Mouse (Mus musculus) heart, embryonic 15.5 days (tissue): ENCODE measurements around the gene Ick. TPM values are rescaled to one million over a fixed set of nuclear protein-coding genes. Genes with fewer than 3 reads are reported as not detected.
"Not testable (repeated sequence)": the region's sequence is repeated elsewhere in the genome, so short reads cannot be mapped to it uniquely, and the experiment has no call there.

Source experiments
- ATAC-seq: fragments of 200-750 bp; cut with Nextera tagmentation; replicated peaks from 2 replicates; pipeline ENCODE4 v1.8.0; 2017; ENCODE audit warnings: low read depth, moderate TSS enrichment; ENCODE audit not compliant: insufficient number of reproducible peaks, insufficient read depth, low FRiP score
- H3K27ac ChIP-seq: fragments of 300-500 bp; sonication (generic); 2 replicates; pipeline ENCODE4 v1.5.1; 2015; ENCODE audit warnings: mild to moderate bottlenecking, inconsistent platforms
- H3K27me3 ChIP-seq: fragments of 300-500 bp; sonication (generic); 2 replicates; pipeline ENCODE4 v1.6.1; 2015; ENCODE audit warnings: inconsistent platforms
- H3K36me3 ChIP-seq: fragments of 300-500 bp; sonication (generic); 2 replicates; pipeline ENCODE4 v1.6.1; 2015; ENCODE audit warnings: mild to moderate bottlenecking, inconsistent platforms
- H3K4me1 ChIP-seq: fragments of 300-500 bp; sonication (generic); replicated peaks from 2 replicates; pipeline ENCODE4 v1.6.1; 2015; ENCODE audit warnings: inconsistent platforms
- H3K4me2 ChIP-seq: fragments of 300-500 bp; sonication (generic); 2 replicates; pipeline ENCODE4 v1.6.1; 2015; ENCODE audit warnings: inconsistent platforms, mild to moderate bottlenecking, moderate library complexity
- H3K4me3 ChIP-seq: fragments of 300-500 bp; sonication (generic); 2 replicates; pipeline ENCODE4 v1.5.1; 2015; ENCODE audit warnings: mild to moderate bottlenecking, inconsistent platforms
- H3K9ac ChIP-seq: fragments of 300-500 bp; sonication (generic); 2 replicates; pipeline ENCODE4 v1.6.1; 2015; ENCODE audit warnings: mild to moderate bottlenecking, inconsistent platforms
- H3K9me3 ChIP-seq: fragments of 300-500 bp; sonication (generic); replicated peaks from 2 replicates; pipeline ENCODE4 v1.6.1; 2016; ENCODE audit warnings: inconsistent platforms
- whole genome bisulfite sequencing: fragments of 180-500 bp; shearing (Covaris S2); methylation state at CpG from one replicate; pipeline ENCODE4 v1.1.7; 2015; ENCODE audit warnings: mixed read lengths; 5-methylcytosine and 5-hydroxymethylcytosine counted together
- polyA plus RNA-seq: library from polyadenylated mRNA; unstranded; fragments of >200 nt; fragmentation: Nextera tagmentation; extraction: Ambion mirVana; gene quantifications from 2 replicates; pipeline ENCODE4 v1.2.1, GENCODE M21; 2015

The Ick gene
- polyA plus RNA-seq, 1 experiment from 2014 or later: 13.4 TPM

- peaks cover 13% of the 10 kb centered on the region for H3K4me1 ChIP-seq
- not testable (repeated sequence) for H3K9ac ChIP-seq, H3K9me3 ChIP-seq, ATAC-seq, H3K27me3 ChIP-seq, H3K4me2 ChIP-seq, H3K27ac ChIP-seq, H3K4me3 ChIP-seq
- peaks cover 19% of the 10 kb centered on the region; the same call in 1 of the 2 replicates for H3K36me3 ChIP-seq
- 95% methylated on average over 2 of the region's 2 CpGs for WGBS
Observed at GRCm38 (mm10) chr9:78149770-78150169, 40.8 kb downstream of the Ick start.

- Histone ChIP-seq H3K4me1 (peaks cover 7% of the 10 kb centered on the region), H3K27ac (peak overlapping the region; percentile 66), H3K9ac (no peak overlapping the region), H3K27me3 (no peaks in the 10 kb centered on the region), H3K4me3 (no peak overlapping the region), H3K4me2 (no peak overlapping the region), H3K36me3 (peaks cover 36% of the 10 kb centered on the region), H3K9me3 (no peaks in the 10 kb centered on the region)
- 48% methylated on average over 11 of the region's 11 CpGs for WGBS
- ATAC-seq: no peak
Observed at GRCm38 (mm10) chr9:78154211-78154977, 45.4 kb downstream of the Ick start.

DNA sequence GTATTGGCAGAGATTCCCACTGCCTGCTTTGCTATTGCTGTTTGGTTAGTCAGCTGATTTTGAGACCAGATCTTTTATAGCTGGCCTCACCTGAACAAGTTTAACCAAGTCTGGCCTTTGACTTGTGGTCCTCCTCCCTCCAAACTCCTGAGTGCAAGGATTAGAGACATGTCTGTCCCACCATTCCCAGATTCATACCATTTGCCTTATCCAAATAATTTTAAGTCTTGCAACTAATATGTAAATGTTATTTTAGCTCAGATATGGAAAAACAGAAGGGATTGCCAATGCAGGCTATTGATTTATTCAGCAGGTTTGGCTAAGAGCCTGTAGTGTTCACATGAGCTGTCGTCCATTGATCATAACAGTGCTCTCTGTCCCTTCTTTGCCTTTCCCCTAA lies 48.2 kb downstream of the Ick start:
- Histone ChIP-seq H3K4me2 (no peak overlapping the region), H3K4me3 (no peak overlapping the region), H3K9ac (no peak overlapping the region), H3K36me3 (peaks cover 62% of the 10 kb centered on the region), H3K27me3 (no peaks in the 10 kb centered on the region), H3K9me3 (no peaks in the 10 kb centered on the region), H3K27ac (no peak overlapping the region), H3K4me1 (peaks cover 11% of the 10 kb centered on the region)
- WGBS: 87% methylated on average over 1 of the region's 1 CpGs
- no peak for ATAC-seq

DNA sequence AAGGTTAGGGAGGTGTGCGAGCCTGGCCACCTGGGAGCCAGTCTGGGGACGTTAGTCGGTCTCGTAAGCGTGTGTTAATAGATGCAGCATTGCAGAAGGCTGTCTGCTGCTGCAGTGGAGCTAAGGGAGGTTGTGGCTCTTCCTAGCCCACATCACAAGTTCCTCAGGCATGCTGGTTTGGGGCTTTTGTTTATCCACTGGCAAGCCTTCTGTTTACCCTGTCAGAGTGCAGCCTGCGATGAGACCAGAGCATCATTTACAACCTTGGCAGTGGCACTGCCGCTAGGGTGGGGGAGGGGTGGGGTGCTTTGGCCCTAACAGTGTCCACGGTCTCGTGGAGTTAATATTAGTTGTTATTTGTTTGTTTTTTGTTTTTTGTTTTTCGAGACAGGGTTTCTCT lies 54.3 kb downstream of the Ick start:
- no peaks in the 10 kb centered on the region for H3K27me3 ChIP-seq
- ATAC-seq: no peak
- peaks cover 17% of the 10 kb centered on the region; the same call in 1 of the 2 replicates for H3K4me1 ChIP-seq
- H3K4me2 ChIP-seq: no peak overlapping the region
- no peak overlapping the region for H3K4me3 ChIP-seq
- whole genome bisulfite sequencing: 73% methylated on average over 10 of the region's 10 CpGs
- no peak overlapping the region for H3K27ac ChIP-seq
- H3K36me3 ChIP-seq: peaks cover 55% of the 10 kb centered on the region
- no peaks in the 10 kb centered on the region for H3K9me3 ChIP-seq
- H3K9ac ChIP-seq: no peak overlapping the region

DNA sequence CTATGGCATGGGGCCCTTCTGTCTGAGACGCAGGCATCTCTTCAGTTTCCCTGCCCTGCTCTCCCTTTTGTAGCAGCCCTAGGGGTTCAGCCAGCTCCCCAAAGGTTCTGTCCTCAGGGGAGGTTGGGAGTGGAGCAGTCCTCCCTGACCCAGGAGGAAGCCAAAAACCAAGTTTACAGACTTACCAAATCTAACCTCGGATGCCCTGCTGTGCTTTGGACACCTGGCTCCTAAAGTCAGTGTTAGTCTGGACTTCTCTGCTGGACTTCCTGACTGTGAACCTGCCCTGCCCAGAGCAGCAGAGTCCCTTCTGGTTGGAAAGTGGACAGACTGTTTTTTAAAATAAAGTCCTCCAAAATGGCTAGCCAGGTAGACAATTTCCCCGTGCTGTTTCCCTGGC lies 55.7 kb downstream of the Ick start:
- H3K4me1 ChIP-seq: peaks cover 17% of the 10 kb centered on the region; the same call in 1 of the 2 replicates
- H3K9me3 ChIP-seq: no peaks in the 10 kb centered on the region
- no peak for ATAC-seq
- 90% methylated on average over 3 of the region's 3 CpGs for WGBS
- no peak overlapping the region for H3K9ac ChIP-seq
- H3K36me3 ChIP-seq: peaks cover 51% of the 10 kb centered on the region
- no peak overlapping the region for H3K4me2 ChIP-seq
- H3K4me3 ChIP-seq: no peak overlapping the region
- H3K27me3 ChIP-seq: no peaks in the 10 kb centered on the region
- no peak overlapping the region for H3K27ac ChIP-seq

DNA sequence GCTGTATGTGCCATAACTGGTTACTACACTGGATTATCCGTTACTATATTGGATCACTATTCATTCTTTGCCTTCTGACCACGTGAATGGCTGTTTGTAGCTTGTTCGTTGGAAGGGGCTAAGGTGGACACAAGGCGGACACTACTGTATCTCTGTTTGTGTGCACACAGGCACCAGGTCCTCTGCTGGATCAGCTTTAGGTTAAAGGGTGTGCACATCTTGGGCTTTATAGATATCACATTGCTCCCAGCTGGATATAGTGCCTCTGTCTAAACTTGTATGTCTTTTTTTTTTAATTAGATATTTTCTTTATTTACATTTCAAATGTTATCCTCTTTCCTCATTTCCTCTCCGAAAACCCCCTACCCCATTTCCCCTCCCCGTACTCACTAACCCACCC lies 56.5 kb downstream of the Ick start:
- H3K4me3 ChIP-seq: no peak overlapping the region
- ATAC-seq: no peak
- H3K27me3 ChIP-seq: no peaks in the 10 kb centered on the region
- 85% methylated on average over 6 of the region's 6 CpGs for WGBS
- peaks cover 44% of the 10 kb centered on the region for H3K36me3 ChIP-seq
- H3K4me2 ChIP-seq: no peak overlapping the region
- H3K4me1 ChIP-seq: peaks cover 17% of the 10 kb centered on the region; the same call in 1 of the 2 replicates
- no peak overlapping the region for H3K27ac ChIP-seq
- no peak overlapping the region for H3K9ac ChIP-seq
- H3K9me3 ChIP-seq: no peaks in the 10 kb centered on the region

DNA sequence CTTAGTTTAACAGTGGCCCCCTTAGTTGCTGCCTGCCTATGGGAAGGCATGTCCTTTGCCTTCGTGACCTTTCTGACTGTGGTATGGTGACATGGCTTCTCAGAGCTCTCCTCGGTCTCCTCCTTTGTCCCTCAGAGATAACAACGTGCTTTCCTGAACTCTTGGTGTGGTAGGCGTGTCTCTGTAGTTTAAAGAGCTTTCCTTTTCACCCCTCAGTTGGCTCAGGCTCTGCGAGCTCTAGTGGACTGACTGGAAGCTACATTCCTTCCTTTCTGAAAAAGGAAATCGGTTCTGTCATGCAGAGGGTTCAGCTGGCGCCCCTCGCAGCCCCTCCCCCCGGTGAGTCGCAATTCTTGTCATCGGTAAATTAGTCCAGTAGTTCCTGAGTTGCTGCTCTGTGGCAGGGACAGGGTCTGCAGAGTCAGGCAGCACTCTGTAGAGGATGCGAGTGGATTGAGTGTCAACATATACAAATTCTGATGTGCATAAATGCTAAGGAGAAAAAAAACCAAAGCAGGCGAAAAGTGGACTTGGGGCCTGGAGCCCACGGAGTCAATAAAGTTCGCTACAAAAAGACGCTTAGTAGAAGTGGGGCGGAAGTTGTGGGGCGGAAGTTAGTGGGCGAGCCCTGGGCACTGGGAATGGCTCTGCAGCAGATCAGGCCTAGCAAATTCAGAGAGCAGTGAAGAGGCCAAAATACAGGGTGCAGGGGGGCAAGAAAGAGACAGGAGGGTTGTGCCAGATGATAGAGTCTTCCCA lies 57.9 kb downstream of the Ick start:
- peak overlapping the region; percentile 75 for H3K27ac ChIP-seq
- H3K27me3 ChIP-seq: no peaks in the 10 kb centered on the region
- no peak overlapping the region for H3K9ac ChIP-seq
- H3K36me3 ChIP-seq: peaks cover 31% of the 10 kb centered on the region
- peaks cover 17% of the 10 kb centered on the region; the same call in 1 of the 2 replicates for H3K4me1 ChIP-seq
- peak; percentile 71 for ATAC-seq
- H3K4me3 ChIP-seq: no peak overlapping the region
- H3K4me2 ChIP-seq: no peak overlapping the region
- WGBS: 57% methylated on average over 19 of the region's 19 CpGs
- H3K9me3 ChIP-seq: no peaks in the 10 kb centered on the region

- Histone ChIP-seq H3K27ac (peak overlapping the region; percentile 75), H3K4me2 (no peak overlapping the region), H3K9ac (no peak overlapping the region), H3K27me3 (no peaks in the 10 kb centered on the region), H3K9me3 (no peaks in the 10 kb centered on the region), H3K36me3 (peaks cover 26% of the 10 kb centered on the region), H3K4me1 (peaks cover 10% of the 10 kb centered on the region; the same call in 1 of the 2 replicates), H3K4me3 (no peak overlapping the region)
- ATAC-seq: no peak
- 88% methylated on average over 19 of the region's 19 CpGs for WGBS
Observed at GRCm38 (mm10) chr9:78167453-78167969, 58.5 kb downstream of the Ick start.

DNA sequence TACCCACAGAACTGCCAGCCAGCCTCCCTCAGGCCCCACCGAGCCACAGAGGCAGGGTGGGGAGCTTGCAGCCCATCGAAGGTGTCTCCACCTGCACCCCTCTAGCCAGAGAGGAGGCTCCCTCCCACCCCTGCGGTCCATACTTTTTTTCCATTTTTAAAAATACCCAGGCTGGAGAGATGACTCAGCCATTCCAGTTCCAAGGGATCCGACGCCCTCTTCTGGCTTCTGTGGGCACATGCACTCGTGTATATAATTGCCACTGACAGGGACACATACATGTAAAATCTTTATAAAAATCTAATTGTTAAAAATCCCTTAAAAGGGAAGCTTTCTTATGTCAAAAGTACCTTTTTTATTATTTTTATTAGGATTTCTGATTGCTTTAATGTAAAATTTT lies 59.9 kb downstream of the Ick start:
- Histone ChIP-seq H3K9ac (no peak overlapping the region), H3K4me1 (peaks cover 10% of the 10 kb centered on the region; the same call in 1 of the 2 replicates), H3K4me2 (no peak overlapping the region), H3K9me3 (no peaks in the 10 kb centered on the region), H3K27me3 (no peaks in the 10 kb centered on the region), H3K27ac (no peak overlapping the region), H3K4me3 (no peak overlapping the region), H3K36me3 (peaks cover 26% of the 10 kb centered on the region)
- 92% methylated on average over 6 of the region's 6 CpGs for whole genome bisulfite sequencing
- no peak for ATAC-seq

DNA sequence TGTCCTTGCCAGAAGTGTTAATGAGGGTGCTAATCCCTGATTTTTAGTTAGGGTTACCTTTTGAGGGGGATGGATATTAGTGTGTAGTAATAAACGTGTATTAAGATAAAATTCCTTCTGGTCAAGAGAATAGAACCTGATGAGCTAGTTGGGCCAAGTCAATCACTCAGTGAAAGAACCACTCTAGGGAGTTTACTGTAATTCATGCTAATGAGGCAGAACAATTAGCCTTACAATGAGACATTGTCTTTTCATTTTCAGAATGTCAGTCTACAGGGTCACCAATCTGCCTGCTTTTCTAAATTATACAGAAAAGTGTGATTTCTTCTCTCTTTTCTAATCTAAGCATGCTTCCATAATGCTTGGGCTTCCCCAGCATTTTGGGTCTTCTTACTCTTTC lies 65.0 kb downstream of the Ick start:
- Histone ChIP-seq H3K4me3 (no peak overlapping the region), H3K9me3 (no peaks in the 10 kb centered on the region), H3K36me3 (0 out of 2 replicates have a peak, but pooled peaks cover 4% of the 10 kb centered on the region), H3K4me1 (no peaks in the 10 kb centered on the region; the same call in none of the 2 replicates), H3K27ac (no peak overlapping the region), H3K4me2 (no peak overlapping the region), H3K27me3 (no peaks in the 10 kb centered on the region), H3K9ac (no peak overlapping the region)
- no peak for ATAC-seq
- WGBS: 51% methylated on average over 1 of the region's 1 CpGs

DNA sequence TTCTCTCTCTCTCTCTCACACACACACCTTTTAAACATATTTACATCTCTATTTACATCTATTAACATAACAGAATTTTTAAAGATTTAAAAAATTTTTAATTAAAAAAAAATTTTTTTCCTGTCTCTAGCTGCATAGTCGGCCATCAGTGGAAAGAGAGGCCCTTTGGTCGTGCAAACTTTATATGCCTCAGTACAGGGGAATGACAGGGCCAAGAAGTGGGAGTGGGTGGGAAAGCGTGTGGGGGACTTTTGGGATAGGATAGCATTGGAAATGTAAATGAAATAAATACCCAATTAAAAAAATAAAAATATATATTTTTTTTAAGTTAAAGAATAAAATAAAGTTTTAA lies 65.9 kb downstream of the Ick start:
- H3K27ac ChIP-seq: peak overlapping the region; percentile 99
- not testable (repeated sequence) for H3K9ac ChIP-seq, H3K4me2 ChIP-seq, H3K4me1 ChIP-seq, H3K27me3 ChIP-seq, H3K9me3 ChIP-seq, H3K4me3 ChIP-seq, H3K36me3 ChIP-seq, ATAC-seq
- 42% methylated on average over 3 of the region's 3 CpGs for WGBS
